Mouse (Mus musculus): Measurements from ENCODE around the gene Nelfe.

- 0 out of 2 replicates have a peak, but pooled peaks have one; percentile 2 for TF ChIP-seq CTCF (IDR thresholded peaks at IDR 0.05; ENCODE audit: low read depth)
- TF ChIP-seq EP300 (IDR thresholded peaks at IDR 0.05; ENCODE audit: low read depth) = no peak
These were observed 9.4 kb upstream of the Nelfe start for GRCm38 (mm10) chr17:34840736-34841307.

All from liver, embryonic 14.5 days (tissue).